Mouse (Mus musculus) embryonic fibroblast, embryonic 13.5 days (primary cell): ENCODE data around the gene Serbp1.

Experiments used
- CTCF ChIP-seq: IDR thresholded peaks from 2 replicates; pipeline ENCODE4 v1.5.1; 2011; ENCODE audit warnings: mild to moderate bottlenecking, control low read depth, low read length, moderate library complexity, borderline replicate concordance; ENCODE audit not compliant: insufficient read depth
- POLR2A ChIP-seq: IDR thresholded peaks from 2 replicates; pipeline ENCODE4 v1.6.1; 2011; ENCODE audit warnings: low read depth, mild to moderate bottlenecking, control low read depth, low read length, moderate library complexity

DNA sequence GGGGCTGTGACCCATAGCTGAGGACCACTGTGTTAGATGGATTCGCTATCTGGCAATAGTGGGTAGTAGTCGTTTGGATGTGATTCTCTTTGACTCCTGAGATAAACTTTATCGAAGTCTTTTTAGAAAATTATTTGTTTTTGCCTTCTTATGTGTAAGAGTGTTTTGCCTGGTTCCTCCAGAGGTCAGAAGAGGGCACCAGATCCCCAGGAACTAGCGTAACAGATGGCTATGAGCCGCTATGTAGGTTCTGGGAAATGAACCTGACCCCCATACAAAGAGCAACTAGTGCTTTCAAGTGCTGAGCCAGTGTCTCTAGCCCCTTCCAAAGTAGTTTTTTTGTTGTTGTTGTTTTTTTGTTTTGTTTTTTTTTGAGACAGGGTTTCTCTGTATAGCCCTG lies 58.1 kb downstream of the Serbp1 start:
- no peak for TF ChIP-seq POLR2A
- no peak for TF ChIP-seq CTCF
